Mouse (Mus musculus): Measurements from ENCODE around the gene Ttll12.

Ttll12 gene

DNA sequence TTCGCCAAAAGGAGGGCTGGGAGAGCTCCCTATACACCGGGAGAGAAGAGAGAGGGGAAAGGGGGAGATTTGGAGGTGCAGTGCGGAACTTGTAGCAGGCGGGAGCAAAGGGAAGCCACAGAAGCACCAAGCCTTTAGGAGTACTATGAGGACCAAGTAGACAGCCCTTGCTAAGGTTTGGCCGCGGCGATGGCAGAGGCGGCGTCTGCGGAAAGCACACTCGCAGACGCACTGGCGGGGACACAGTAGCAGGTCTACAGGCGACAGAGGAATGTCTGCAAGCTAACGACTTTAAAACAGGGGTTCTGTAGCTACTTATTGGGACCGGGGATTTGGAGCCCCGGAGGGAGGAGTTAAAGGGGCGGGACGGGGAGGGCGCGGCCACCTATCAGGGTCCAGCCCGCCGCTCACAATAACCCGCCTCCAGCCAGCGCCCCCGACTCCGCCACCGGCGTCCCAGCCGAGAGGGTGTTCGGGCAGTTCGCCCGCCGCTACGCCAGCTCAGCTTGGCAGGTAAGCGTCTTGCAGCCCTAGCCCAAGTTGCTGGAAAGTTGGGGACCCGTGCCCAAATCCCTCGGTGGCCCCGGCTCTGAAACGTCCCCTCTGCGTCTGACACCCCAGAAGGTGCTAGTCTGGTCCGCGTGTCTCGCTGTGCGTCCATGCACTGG, 68.4 kb downstream of the Ttll12 start, which contains the start of gene Bik:
Bik (plus strand) TSS at position 439 of the 668 bp plus-strand sequence.
- DNase-seq (ENCODE audit: low read depth, low spot score) = peak; percentile 12
